Mouse (Mus musculus) thymus, adult 2 months (tissue): ENCODE measurements around the gene Gm11541. TPM values are rescaled to one million over a fixed set of nuclear protein-coding genes. Genes with fewer than 3 reads are reported as not detected.
"Not testable (repeated sequence)": the region's sequence is repeated elsewhere in the genome, so short reads cannot be mapped to it uniquely, and the experiment has no call there.

Source experiments
- DNase-seq: peaks from one replicate; pipeline ENCODE4 v3.0.0; 2021
- H3K27ac ChIP-seq: fragments of 200-500 bp; 2 replicates; pipeline ENCODE4 v1.5.1; 2012; ENCODE audit warnings: low read length, control low read depth; ENCODE audit not compliant: control insufficient read depth, insufficient read depth
- H3K27me3 ChIP-seq: fragments of 200-500 bp; 2 replicates; pipeline ENCODE4 v1.6.1; 2012; ENCODE audit warnings: mild to moderate bottlenecking, low read length, moderate library complexity, mixed read lengths; ENCODE audit not compliant: control insufficient read depth, insufficient read depth
- H3K36me3 ChIP-seq: fragments of 200-500 bp; 2 replicates; pipeline ENCODE4 v1.6.1; 2012; ENCODE audit warnings: mild to moderate bottlenecking, low read length, moderate library complexity; ENCODE audit not compliant: control insufficient read depth, insufficient read depth
- H3K4me1 ChIP-seq: fragments of 200-500 bp; replicated peaks from 2 replicates; pipeline ENCODE4 v1.6.1; 2012; ENCODE audit warnings: low read length; ENCODE audit not compliant: control insufficient read depth, insufficient read depth
- H3K4me3 ChIP-seq: fragments of 200-500 bp; 2 replicates; pipeline ENCODE4 v1.5.1; 2012; ENCODE audit warnings: mild to moderate bottlenecking, low read length, control low read depth, moderate library complexity; ENCODE audit not compliant: control insufficient read depth, insufficient read depth
- CTCF ChIP-seq: fragments of 200-500 bp; IDR thresholded peaks from 2 replicates; pipeline ENCODE4 v1.5.1; 2012; ENCODE audit warnings: mild to moderate bottlenecking, control low read depth, low read length, moderate library complexity, borderline replicate concordance; ENCODE audit not compliant: control insufficient read depth, poor library complexity, insufficient read depth; ENCODE audit errors: extremely low read depth
- POLR2A ChIP-seq: fragments of 200-500 bp; IDR thresholded peaks from 2 replicates; pipeline ENCODE4 v1.6.1; 2012; ENCODE audit warnings: mild to moderate bottlenecking, low read length, control low read depth, moderate library complexity; ENCODE audit not compliant: control insufficient read depth, poor library complexity, insufficient read depth; ENCODE audit errors: extremely low read depth
- WGBS: fragments of 180-500 bp; shearing (Covaris S2); methylation state at CpG from one replicate; pipeline ENCODE4 v1.1.7; 2018; 5-methylcytosine and 5-hydroxymethylcytosine counted together
- polyA plus RNA-seq: library from polyadenylated mRNA; depleted of rRNA; stranded (reverse); fragments of >200 nt; gene quantifications from 2 replicates; pipeline ENCODE4 v1.2.3, GENCODE M21; 2012

The Gm11541 gene
- polyA plus RNA-seq, 1 experiment, result not detected

GRCm38 (mm10) chr11:94697703-94698464 is 6.4 kb downstream of the Gm11541 start:
- Histone ChIP-seq H3K36me3 (no peaks in the 10 kb centered on the region), H3K4me3 (peak overlapping the region; percentile 20; the same call in 1 of the 2 replicates), H3K27me3 (no peaks in the 10 kb centered on the region), H3K27ac (peak overlapping the region; percentile 93), H3K4me1 (peaks cover 34% of the 10 kb centered on the region)
- peak; percentile 71 for DNase-seq
- TF ChIP-seq CTCF (no peak), POLR2A (no peak)
- WGBS, result 12% methylated on average over 13 of the region's 13 CpGs

GRCm38 (mm10) chr11:94697140-94697539 is 7.2 kb downstream of the Gm11541 start:
- 83% methylated on average over 2 of the region's 2 CpGs for WGBS
- Histone ChIP-seq H3K27me3 (no peaks in the 10 kb centered on the region), H3K4me1 (peaks cover 33% of the 10 kb centered on the region), H3K4me3 (no peak overlapping the region), H3K27ac (peak overlapping the region; percentile 56), H3K36me3 (no peaks in the 10 kb centered on the region)
- peak; percentile 41 for DNase-seq
- TF ChIP-seq POLR2A (no peak), CTCF (no peak)

- Histone ChIP-seq H3K4me3 (no peak overlapping the region), H3K27ac (peak overlapping the region; percentile 65), H3K36me3 (no peaks in the 10 kb centered on the region), H3K27me3 (no peaks in the 10 kb centered on the region), H3K4me1 (peaks cover 33% of the 10 kb centered on the region)
- no peak for DNase-seq
- 9% methylated on average over 6 of the region's 6 CpGs for WGBS
- TF ChIP-seq POLR2A, result no peak
- no peak for TF ChIP-seq CTCF
Observed at GRCm38 (mm10) chr11:94695508-94695907, 8.8 kb downstream of the Gm11541 start.

GRCm38 (mm10) chr11:94692502-94692901 is 11.8 kb downstream of the Gm11541 start:
- H3K4me3 ChIP-seq, H3K27me3 ChIP-seq, H3K36me3 ChIP-seq, H3K27ac ChIP-seq, DNase-seq: not testable (repeated sequence)
- peaks cover 20% of the 10 kb centered on the region for H3K4me1 ChIP-seq

GRCm38 (mm10) chr11:94687178-94687577 is 17.1 kb downstream of the Gm11541 start:
- Histone ChIP-seq H3K4me3 (no peak overlapping the region), H3K36me3 (no peaks in the 10 kb centered on the region), H3K27ac (no peak overlapping the region), H3K4me1 (no peaks in the 10 kb centered on the region), H3K27me3 (no peaks in the 10 kb centered on the region)
- TF ChIP-seq POLR2A (no peak), CTCF (no peak)
- no peak for DNase-seq
- WGBS, result 26% methylated on average over 6 of the region's 6 CpGs

GRCm38 (mm10) chr11:94682427-94682826 is 21.9 kb downstream of the Gm11541 start:
- Histone ChIP-seq H3K4me3 (no peak overlapping the region), H3K27ac (no peak overlapping the region), H3K27me3 (no peaks in the 10 kb centered on the region), H3K36me3 (no peaks in the 10 kb centered on the region), H3K4me1 (peaks cover 4% of the 10 kb centered on the region)
- WGBS, result 96% methylated on average over 7 of the region's 7 CpGs
- TF ChIP-seq POLR2A (no peak), CTCF (no peak)
- DNase-seq, result no peak

- Histone ChIP-seq H3K27ac (no peak overlapping the region), H3K4me1 (peaks cover 6% of the 10 kb centered on the region), H3K36me3 (no peaks in the 10 kb centered on the region), H3K4me3 (no peak overlapping the region), H3K27me3 (no peaks in the 10 kb centered on the region)
- 85% methylated on average over 4 of the region's 4 CpGs for WGBS
- TF ChIP-seq CTCF (no peak), POLR2A (no peak)
- no peak for DNase-seq
Observed at GRCm38 (mm10) chr11:94681640-94682039, 22.7 kb downstream of the Gm11541 start.
